Mouse (Mus musculus) natural killer cell, adult 2 months (primary cell): ENCODE results near the gene Qrich1.
A peak's percentile ranks its signal among the peaks of the same experiment; 100 is the strongest.

Experiments
- DNase-seq, 2 experiments: peaks; one replicate each; pipeline ENCODE4 v3.0.0; 2022; ENCODE audit warnings: low spot score in 2 of 2

Gene Qrich1

DNA sequence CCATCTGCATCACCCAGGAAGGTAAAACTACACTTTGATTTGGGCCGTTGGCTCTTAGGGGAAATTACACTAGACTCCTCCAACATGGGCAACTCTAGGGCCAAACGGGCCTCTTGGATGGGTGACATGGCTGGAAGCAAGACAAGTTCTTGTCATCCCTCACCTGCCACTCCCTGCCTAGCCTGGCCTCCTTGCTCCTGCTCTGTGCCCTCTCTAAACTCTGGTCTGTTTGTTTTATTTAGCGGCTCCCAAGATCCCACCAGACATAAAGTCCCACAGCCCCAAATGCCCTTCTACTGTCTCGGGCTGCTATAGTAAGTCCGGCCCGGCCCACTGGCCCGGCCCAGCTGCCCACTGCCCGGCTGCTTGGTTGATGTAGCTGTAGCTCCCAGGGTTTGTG lies 47.1 kb downstream of the Qrich1 start:
- DNase-seq, result no peak

DNA sequence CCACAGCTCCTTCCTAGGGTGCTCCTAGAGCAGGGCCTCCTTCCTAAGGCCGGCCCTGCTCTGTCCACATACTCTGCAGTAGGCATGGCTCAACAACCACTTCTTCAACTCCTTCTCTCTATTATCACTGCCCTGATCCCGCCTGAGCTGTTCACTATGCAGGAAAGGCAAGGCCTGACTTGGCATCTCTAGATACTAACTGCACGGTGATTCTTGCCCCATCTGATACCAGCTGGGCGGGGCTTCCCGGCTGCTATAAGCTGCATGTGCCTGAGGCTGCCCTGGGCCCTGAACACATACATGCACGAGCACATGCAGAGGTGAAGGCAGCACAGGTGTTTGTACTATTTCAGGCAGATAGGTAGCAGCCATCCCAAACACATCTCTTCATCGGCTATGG lies 47.5 kb downstream of the Qrich1 start:
- no peak for DNase-seq

DNA sequence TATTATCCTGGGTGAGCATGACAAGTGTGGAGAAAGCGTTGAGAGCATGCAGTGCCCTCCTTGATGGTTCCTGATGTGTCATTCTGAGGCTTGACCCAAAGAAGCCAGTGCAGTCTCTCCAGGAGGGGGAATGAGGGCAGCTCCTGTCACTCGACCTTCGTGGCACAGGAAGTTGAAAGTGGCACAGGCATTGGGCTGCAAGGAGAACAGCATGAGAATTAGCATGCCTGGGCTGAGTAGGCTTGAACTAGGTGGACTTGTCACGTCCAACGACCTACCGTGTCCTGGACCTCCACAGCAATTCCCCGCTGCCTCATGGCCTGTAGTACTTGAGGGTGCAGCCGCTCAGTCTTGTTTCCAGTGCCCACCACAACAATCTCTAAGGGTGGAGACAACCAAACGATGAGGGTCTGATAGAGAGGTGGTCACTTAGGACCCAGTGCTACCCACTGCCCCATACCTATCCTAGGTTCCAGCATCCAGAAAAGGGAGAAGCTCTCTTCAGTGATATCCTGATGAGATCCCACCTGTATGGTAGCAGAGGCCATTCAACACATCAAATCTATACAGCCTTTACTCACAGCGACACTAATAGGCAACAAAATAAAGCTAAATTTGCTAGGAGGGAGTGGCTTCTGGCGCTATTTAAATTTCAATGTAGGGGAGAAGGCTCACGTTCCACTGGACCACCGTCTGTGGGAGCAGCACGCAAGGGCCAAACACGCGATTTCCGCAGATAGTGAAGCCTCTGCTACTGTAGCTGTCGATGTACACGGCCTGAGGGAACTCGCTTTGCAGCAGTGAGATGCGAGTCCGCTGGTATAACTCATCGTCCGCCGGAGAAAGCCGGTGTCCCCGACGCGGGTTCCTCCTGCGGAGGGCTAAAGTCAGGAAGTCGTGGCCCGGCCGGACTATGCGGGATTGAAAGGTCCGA lies 49.5 kb downstream of the Qrich1 start:
- DNase-seq, result no peak

DNA sequence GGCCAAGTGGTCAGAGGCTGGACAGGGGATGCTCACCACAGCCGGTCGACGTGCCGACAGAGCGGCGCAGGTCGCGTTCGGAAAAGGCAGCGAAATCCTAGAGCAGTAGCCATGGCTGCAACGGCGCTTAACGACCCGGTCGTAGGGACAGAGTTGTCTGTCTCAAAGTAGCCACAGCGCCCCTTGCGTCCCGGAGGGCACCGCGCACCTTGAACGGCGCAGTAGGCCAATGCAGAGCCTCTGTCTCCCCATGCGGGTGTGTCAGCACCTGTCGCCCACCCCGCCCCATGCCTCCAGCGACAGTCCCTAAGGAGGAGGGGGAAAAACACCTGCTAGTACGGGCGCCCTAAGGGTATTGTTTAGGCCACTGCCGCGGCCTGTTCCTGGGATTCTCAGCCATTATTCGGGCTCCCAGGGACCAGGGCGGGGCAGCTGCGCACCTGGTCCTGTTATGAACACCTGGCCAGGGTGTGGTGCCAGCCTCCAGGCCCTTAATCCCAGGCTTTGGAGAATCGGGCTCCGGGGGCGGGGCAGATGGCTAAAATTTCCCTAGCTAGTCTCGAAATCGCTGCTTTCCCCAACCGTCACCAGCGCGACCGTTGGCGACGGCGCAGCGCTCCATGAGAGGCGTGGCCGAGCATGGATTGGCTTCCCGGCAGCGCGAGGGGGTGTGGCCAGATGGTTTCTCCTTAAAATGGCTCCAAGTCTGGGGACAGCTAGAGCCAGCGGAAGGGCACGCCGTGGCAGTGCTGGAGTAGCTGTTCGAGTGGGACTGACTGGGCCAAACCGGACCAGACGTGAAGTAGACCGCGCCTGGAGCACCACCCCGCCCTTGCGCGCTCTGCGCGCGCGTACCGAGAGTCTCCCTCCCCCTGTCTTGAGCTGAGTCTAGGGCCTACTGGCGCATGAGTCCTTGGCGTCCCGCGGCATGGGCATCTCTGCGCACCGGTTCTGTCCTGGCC lies 50.5 kb downstream of the Qrich1 start, which contains the start of gene Ndufaf3:
Ndufaf3 (minus strand) TSS at position 620 of the 962 bp plus-strand sequence.
- peak; percentile 91 to 94 for DNase-seq

DNA sequence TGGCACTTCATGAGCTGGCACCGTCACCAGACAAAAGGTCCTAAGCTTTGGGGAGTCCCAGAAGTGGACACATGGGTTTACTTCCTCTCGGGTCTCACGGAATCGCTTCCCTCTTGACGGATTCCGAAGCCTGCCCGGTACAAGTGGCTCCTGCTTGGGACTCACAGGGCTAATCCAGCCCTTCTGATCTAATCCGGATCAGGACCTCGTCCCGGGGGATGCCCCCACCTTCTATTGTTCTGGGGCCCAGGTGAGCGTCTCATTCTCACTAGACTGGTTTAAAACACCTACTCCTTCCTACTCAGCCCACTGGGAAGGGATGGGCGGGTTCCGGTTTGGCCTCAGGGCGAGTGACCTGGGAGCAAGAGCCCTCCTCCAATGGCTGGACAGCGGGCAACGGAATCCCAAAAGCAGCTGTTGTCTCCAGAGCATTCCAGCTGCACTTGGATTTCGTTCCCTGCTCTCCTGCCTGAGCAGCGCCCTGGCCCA lies 51.4 kb downstream of the Qrich1 start:
- no peak for DNase-seq

DNA sequence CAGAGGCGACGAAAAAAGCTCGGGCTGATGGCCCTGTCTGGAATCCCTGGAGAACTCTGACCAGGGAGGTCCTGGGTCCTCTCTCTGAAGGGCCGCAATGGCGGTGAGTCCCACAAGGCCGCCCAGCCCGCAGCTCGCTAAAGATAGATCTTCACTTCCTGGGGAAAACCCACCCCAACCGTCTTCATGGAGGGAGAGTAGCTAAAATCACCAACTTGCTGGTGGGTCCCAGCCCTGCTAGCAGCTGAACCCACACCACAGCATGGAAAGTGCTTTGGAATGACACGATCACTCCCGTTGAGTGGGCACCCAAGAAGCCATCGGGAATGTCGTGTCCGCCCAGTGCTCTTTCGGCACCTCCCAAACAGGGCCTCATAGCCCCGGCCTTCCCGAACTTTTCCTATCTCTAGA lies 51.9 kb downstream of the Qrich1 start:
- no peak for DNase-seq

DNA sequence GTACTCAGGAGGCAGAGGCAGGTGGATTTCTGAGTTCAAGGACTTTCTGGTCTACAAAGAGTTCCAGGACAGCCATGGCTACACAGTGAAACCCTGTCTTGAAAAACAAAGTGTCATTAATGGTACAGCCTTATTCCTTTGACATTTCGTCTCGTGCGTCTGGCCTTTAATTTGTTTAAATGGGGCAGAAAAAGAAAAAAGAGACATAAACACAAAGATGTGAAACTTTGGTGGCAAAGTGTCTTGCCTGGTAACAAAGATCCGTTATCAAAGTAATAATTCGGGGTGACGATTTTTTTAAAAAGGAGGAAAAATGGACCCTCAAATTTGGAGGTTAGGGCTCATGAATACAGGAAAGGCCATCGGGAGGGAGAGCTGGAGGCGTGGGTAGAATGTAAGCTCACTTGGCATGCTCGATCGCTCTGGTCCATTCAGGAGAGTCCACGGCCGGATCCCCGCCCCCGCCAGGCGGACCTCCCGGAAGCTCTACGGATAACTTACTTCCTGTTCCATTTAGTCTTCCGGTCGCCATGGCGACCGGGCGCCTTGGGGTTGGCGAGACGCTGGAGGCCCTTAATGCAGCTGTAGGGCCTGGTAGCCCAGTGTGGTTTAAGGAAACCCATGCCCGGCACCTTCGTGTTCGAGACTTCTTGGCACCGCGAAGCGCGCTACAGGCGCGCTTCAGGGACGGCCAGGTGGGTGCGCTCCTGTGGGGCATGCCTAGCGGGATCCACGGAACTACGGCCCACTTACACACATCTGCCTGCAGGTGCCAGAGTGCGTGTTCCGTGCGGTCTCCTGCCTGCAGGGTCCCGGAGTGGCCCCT lies 53.0 kb downstream of the Qrich1 start, which contains the start of gene Dalrd3:
Dalrd3 (plus strand) TSS at position 506 of the 826 bp plus-strand sequence.
- peak; percentile 83 to 88 for DNase-seq

DNA sequence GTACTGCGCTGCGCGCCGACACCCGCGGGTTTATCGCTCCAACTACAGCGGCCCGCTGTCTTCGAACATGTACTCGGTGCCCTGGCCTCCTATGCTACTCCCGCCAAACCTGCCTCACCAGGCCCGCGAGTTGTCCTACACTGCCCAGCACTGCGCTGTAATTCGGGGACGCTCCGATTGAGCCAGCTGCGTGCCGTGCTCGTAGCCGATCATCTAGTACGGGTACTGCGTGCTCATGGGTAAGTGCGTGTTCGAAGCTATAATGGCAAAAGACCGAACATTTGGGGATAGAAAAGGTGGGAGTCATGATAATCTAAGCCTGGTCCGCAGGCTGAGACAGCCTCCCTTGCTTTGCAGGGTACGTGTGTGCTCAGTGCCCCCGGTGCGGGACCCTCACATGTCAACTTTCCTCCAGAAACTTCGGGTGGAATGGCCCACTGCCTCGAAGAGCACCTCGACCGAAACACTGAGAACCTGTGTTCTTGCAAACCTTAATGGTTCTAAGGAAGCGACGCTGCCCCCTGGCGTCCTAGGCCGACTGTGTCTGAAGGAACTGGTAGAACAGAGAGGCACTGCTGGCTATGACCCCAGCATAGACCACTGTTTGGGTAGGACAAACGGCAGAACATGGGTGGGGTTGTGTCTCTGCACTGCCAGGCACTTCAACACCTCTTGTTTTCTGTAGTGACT lies 53.7 kb downstream of the Qrich1 start:
- peak; percentile 73 to 85 for DNase-seq

DNA sequence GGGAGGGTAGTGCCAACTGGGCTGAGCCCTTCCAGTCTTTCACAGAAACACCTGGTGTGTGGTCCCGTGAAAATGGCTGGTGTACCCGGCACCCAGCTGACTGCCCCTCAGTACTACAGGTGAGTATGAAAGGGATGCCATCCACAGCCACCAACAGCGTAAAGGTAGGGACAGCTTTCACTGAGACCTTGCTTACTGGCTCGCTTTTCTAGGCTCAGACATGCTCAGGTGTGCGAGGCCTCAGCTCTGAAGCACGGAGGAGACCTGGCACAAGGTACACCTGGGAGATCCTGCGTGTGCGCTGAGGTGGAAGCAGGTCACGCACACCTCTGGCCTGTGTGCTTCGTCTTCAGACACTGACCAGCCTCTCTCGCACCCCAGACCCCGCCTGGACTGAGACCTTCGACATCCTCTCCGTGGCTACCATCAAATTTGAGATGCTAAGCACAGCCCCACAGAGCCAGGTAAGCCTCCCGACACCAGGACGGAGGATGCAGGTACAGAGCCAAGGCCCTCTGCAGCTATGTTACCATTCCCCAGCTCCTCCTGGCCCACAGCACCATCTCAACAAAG lies 54.9 kb downstream of the Qrich1 start:
- DNase-seq, result no peak

DNA sequence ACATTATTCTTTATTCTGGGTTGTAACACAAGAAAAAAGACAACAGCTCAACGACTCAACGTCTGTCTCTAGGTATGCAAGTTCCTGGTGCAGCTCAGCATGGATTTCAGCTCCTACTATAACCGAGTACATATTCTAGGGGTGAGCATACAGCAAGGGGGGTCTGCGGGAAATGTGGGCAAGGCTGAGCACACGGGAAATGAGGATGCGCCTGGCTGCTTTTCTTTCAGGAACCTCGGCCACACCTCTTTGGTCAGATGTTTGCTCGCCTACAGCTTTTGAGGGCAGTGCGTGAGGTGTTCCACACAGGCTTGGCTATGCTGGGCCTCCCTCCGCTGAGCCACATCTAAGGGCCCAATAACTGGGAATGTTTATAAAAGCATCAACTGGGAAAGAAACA lies 55.7 kb downstream of the Qrich1 start:
- DNase-seq, result no peak

DNA sequence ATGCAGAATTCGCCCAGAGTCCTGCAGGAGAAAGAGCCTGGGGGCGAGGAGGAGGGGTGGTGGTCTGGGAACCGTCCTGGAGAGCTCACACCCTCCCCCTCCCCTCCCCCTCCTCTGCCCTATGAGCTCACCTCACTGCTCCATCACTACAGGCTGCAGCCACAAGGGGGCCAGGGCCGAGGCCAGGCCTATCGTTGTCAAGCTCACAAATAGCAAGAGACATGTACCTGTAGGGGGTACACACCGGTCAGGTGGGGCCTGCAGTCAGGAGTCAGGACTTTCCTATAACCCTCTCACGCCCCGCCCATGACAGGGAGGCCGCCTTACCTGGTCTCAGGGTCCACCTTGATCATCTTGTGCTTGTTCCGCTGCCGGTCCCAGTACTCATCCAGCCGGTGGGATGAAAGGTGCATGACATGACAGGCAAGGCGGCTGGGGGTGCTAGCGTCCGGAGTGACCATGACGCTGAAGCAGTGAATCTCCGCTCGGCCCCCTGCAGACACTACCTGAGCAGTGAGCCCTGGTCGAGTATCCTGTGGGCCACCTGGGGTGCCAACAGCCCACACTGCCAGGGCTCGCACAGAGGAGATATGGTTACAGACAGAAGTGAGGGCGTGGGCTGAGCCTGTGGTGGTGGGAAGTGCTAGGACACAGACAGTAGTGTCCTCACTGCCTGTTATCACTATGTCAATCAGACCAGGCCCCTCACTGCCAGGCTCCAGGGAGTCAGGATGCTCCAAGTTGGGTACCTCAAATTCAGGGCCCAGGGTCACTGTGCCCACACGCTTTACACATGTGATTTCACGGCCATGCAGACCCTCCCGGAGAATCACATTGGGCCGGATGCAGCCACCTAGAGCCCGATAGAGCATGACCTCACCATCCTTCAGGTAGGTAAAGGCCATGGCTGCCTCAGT lies 57.4 kb downstream of the Qrich1 start:
- DNase-seq, result peak in 1 of 2 experiments; percentile 71

DNA sequence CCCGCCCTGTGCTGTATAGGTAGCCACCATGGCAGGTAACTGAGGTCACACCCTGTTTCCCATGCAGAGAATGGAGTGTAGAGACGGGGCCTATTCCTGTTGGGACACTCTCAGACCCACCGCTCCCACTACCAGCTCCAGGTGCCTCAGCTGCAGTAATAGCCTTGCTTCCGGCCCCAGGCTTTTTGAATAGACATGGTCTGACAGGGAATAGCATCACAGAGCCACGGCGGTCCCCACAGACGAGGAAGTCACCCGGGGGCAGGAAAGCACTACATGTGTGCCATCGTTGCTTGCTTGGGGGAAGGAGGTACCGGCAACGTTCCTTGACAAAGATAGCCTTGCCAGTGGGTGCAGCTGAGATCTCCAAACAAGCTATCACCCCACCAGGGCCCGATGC lies 58.3 kb downstream of the Qrich1 start:
- DNase-seq, result no peak

DNA sequence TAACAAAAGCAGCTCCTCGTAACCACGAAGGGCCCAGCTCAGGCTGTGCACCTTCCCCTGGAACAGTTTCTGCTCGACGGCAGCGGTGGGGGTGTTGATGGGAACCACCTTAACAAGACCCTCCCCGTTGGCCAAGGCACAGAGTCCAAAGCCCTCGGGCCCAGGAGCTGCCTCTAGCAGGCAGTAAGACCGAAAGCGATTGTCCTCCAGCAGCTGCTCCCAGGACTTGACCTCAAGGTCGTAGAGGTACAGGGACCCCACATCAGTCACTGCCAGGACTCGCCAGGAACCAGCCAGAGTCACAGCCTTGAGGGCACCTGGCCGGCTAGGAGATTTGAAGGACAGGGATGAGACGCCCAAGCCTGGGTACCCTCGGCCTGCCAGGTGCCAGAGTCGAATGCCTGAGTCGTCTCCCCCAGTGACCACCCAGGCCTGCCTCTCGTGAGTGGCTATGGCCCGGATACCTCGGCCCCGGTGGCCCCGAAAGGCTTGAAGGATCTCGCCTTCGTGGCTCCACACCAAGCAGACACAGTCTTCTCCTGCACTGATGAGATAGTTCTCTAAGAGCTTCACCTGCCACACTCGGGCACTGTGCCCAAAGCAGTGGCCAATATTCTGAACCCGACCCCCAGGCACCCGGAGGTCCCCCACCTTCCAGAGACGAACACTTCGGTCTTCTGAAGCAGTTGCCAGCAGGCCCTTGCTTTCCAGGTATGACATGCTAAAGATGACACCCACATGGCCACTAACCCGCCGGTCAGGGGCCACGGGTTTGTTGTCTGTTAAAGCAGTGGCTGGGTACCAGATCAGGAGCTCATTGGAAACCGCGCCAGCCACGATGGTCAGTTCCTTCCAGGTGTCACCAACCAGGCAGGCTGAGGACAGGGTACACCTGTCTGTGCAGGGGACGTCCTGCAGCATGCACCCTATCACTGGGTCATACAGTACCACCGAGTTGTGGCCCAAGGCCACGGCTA lies 59.0 kb downstream of the Qrich1 start:
- DNase-seq, result no peak

DNA sequence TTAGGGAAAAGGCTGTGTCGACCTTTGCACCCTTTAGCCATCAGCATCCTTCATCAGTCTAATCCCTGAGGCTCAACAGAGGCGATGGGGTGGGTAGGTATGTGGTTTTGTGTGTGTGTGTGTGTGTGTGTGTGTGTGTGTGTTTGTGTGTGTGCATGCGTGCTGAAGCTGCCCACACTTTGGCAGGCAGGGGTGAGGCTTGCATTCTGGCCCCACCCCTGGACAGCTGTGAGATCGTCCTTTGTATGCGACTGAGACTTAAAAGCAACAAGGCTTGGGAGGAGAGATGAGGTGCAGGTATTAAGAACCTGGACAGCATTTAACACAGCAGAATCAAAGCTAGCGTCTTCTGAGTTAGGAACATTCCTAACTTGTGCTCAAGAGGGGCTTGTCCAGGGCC lies 60.4 kb downstream of the Qrich1 start:
- no peak for DNase-seq

DNA sequence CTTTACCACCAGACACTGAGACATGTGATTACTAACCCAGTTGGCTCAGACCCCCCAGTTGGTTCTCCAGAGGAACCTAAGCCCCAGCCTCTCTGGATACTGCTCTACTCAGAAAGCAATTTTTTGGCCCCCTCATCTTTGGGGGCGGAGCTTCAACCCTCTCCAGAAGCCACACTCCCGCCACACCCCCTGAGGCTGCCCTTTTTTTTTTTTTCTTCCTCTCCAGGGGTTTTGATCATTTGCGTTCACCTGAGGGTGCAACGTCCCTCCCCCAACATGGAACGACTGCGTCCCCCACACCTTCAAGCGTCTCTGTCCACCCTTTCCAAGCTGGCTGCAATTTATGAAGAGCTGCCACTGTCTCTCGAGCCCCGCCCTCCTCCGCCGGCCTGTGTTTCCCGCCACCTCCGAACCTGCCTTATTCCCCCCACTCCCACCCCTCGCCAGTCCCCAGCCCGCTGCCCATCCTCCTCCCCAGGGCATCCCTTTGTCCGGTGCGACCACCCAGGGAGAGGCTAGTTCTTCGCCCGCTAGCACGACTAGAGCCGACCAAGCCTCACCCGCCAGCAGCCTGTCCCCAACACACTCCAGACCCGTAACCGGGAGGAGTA lies 61.4 kb downstream of the Qrich1 start:
- no peak for DNase-seq

DNA sequence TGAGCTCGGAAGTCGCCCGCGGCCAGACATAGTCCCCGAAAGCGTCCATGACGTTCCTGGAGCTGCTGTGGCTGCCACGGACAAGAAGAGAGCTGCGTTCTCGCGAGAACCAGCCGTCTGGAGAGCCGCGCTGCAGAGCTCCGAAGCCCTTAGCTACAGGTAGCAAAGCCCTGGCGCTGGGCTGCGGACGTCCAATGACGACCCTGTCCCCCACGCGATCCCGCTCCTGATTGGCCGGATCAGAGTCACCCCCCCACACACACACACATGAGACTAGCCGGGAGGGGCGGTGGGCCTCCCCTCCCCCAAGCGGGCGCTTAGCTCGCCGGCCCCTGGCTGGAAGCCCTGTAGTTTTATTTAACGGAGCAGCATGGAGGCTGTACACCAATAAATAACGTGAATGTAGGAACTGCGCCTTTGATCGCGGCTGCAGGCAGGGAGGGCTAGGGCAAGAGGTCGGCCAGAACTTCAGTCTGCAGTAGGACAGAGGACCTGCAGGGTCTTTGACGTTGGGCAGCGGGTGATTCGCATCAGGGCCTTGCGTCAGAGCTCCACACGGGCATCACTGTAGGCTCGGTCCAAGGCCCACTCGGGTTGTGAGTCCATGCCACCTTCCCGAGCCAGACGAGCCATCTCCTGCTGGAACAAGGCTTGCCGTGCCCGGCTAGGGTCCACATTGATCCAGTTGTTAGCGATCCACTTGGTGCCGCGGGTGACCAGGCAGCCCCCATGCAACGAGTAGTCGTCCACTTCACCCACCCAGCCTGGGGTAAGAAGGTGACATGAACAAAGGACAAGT lies 62.1 kb downstream of the Qrich1 start, which contains the start of gene Wdr6:
Wdr6 (minus strand) TSS at position 195 of the 799 bp plus-strand sequence.
- DNase-seq, result peak; percentile 85 to 91

DNA sequence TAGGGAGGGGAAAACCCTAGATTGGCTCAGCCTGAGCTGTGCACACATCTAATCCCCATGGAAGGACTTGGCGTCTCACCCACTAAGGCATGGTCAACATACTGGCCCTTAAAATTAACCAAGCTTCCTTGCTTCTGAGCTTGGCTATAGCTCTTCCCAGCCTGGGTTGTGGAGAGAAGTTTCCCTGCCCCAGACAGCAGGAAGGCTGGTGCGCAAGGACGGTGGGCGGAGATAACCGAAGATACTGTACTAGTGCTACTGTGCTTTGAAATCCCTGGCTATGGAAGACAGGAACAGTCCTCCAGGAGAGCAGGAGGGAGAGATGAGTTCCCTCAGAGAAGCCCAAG lies 62.7 kb downstream of the Qrich1 start:
- DNase-seq, result no peak
